In genomic region chr16:17835481-17835880, GRCm38 (mm10) we compare ENCODE assay signal across 21 mouse cellular contexts. TPM values are rescaled to one million over a fixed set of nuclear protein-coding genes. Genes with fewer than 3 reads are reported as not detected.
DNase-seq lines count a peak whose midpoint lies in the region; ATAC-seq and TF ChIP-seq lines count a peak whose summit lies in the region.
"Had no signal": no experiment of that assay in that cellular context is flagged by ENCODE, and none has a peak within 500 bp of the region (broad histone marks: within the 10 kb centered on the region; RNA-seq: fewer than 3 reads in every experiment).

No protein-coding gene starts in this region.

- no peak overlapping the region for H3K4me2 ChIP-seq in kidney, embryonic 15.5 days
- H3K4me2 ChIP-seq in midbrain, postnatal 0 days (ENCODE audit: low read depth, low read length, poor library complexity, severe bottlenecking) = no peak overlapping the region; the same call in 1 of the 2 replicates
- H3K4me2 ChIP-seq in midbrain, embryonic 16.5 days (ENCODE audit: low read length) = no peak overlapping the region; the same call in 1 of the 2 replicates
- H3K4me2 ChIP-seq in neural tube, embryonic 14.5 days (ENCODE audit: low read depth, low read length) = 0 out of 2 replicates have a peak overlapping the region, but pooled peaks have one; percentile 4
- H3K4me2 ChIP-seq: embryonic facial prominence, embryonic 15.5 days; lung, embryonic 15.5 days; midbrain, embryonic 12.5 days had no signal

- no peaks in the 10 kb centered on the region for H3K9me3 ChIP-seq in kidney, embryonic 15.5 days (replicated peaks)
- H3K9me3 ChIP-seq in midbrain, postnatal 0 days (ENCODE audit: low read length) = no peaks in the 10 kb centered on the region
- no peaks in the 10 kb centered on the region for H3K9me3 ChIP-seq in midbrain, embryonic 16.5 days (replicated peaks; ENCODE audit: control insufficient read depth, low read length, poor library complexity, severe bottlenecking)
- no peaks in the 10 kb centered on the region for H3K9me3 ChIP-seq in neural tube, embryonic 14.5 days (ENCODE audit: control insufficient read depth, low read length)
- H3K9me3 ChIP-seq: embryonic facial prominence, embryonic 15.5 days; lung, embryonic 15.5 days; midbrain, embryonic 12.5 days had no signal

- H3K27ac ChIP-seq in kidney, embryonic 15.5 days = no peak overlapping the region
- peak overlapping the region; percentile 12; the same call in 1 of the 2 replicates for H3K27ac ChIP-seq in midbrain, postnatal 0 days (ENCODE audit: low read depth, low read length)
- H3K27ac ChIP-seq in midbrain, embryonic 16.5 days (ENCODE audit: low read length) = no peak overlapping the region
- no peak overlapping the region for H3K27ac ChIP-seq in neural tube, embryonic 14.5 days (ENCODE audit: low read depth, low read length)
- H3K27ac ChIP-seq: embryonic facial prominence, embryonic 15.5 days; layer of hippocampus, adult 2 months; liver, embryonic 14.5 days; lung, embryonic 15.5 days; midbrain, embryonic 12.5 days had no signal

- no peak for TF ChIP-seq CTCF in midbrain, postnatal 0 days (IDR thresholded peaks at IDR 0.05)

- no peak overlapping the region for H3K4me3 ChIP-seq in kidney, embryonic 15.5 days (replicated peaks)
- H3K4me3 ChIP-seq in midbrain, postnatal 0 days (ENCODE audit: low read depth, low read length) = no peak overlapping the region
- no peak overlapping the region for H3K4me3 ChIP-seq in midbrain, embryonic 16.5 days (ENCODE audit: low read depth, low read length)
- H3K4me3 ChIP-seq in neural tube, embryonic 14.5 days (ENCODE audit: low read depth, low read length) = no peak overlapping the region
- H3K4me3 ChIP-seq: embryonic facial prominence, embryonic 15.5 days; layer of hippocampus, adult 2 months; lung, embryonic 15.5 days; midbrain, embryonic 12.5 days had no signal

- H3K9ac ChIP-seq in kidney, embryonic 15.5 days = no peak overlapping the region
- H3K9ac ChIP-seq in midbrain, postnatal 0 days (replicated peaks; ENCODE audit: low read length, poor library complexity, severe bottlenecking) = no peak overlapping the region
- H3K9ac ChIP-seq in midbrain, embryonic 16.5 days (ENCODE audit: low read depth, low read length) = no peak overlapping the region
- H3K9ac ChIP-seq in neural tube, embryonic 14.5 days (replicated peaks; ENCODE audit: low read depth, low read length) = no peak overlapping the region
- H3K9ac ChIP-seq: embryonic facial prominence, embryonic 15.5 days; liver, embryonic 14.5 days; lung, embryonic 15.5 days; midbrain, embryonic 12.5 days had no signal

- H3K4me1 ChIP-seq in kidney, embryonic 15.5 days = peaks cover 29% of the 10 kb centered on the region
- peaks cover 12% of the 10 kb centered on the region; the same call in 1 of the 2 replicates for H3K4me1 ChIP-seq in midbrain, postnatal 0 days (ENCODE audit: insufficient read depth, low read length)
- peaks cover 18% of the 10 kb centered on the region for H3K4me1 ChIP-seq in midbrain, embryonic 16.5 days (ENCODE audit: control insufficient read depth, insufficient read depth, low read length)
- H3K4me1 ChIP-seq in neural tube, embryonic 14.5 days (ENCODE audit: control insufficient read depth, insufficient read depth, low read length) = peaks cover 7% of the 10 kb centered on the region; the same call in 1 of the 2 replicates

- peaks cover 72% of the 10 kb centered on the region for H3K27me3 ChIP-seq in kidney, embryonic 15.5 days
- peaks cover 8% of the 10 kb centered on the region; the same call in 1 of the 2 replicates for H3K27me3 ChIP-seq in midbrain, postnatal 0 days (ENCODE audit: insufficient read depth, low read length)
- H3K27me3 ChIP-seq in midbrain, embryonic 16.5 days (ENCODE audit: control insufficient read depth, insufficient read depth, low read depth, low read length) = peaks cover 21% of the 10 kb centered on the region
- peaks cover 17% of the 10 kb centered on the region for H3K27me3 ChIP-seq in neural tube, embryonic 14.5 days (ENCODE audit: control insufficient read depth, insufficient read depth, low read length)

- DNase-seq in cerebellum, adult 9-11 months = peak; percentile 63
- no peak for DNase-seq in cerebellum, postnatal 4 days (ENCODE audit: low spot score in 2 of 2)
- peak; percentile 39 for DNase-seq in kidney, adult 11 months
- DNase-seq in midbrain, postnatal 0 days (ENCODE audit: low spot score) = no peak
- DNase-seq: B cell, adult 2 months; forebrain, postnatal 0 days; layer of hippocampus, postnatal 36 days; lung, postnatal 4 days; thymus, postnatal 25 days had no signal

- WGBS in kidney, embryonic 15.5 days = 48% methylated on average over 13 of the region's 13 CpGs
- WGBS in midbrain, postnatal 0 days = 59% methylated on average over 13 of the region's 13 CpGs
- WGBS in midbrain, embryonic 16.5 days = 49% methylated on average over 13 of the region's 13 CpGs
- 50% methylated on average over 13 of the region's 13 CpGs for WGBS in neural tube, embryonic 14.5 days

- H3K36me3 ChIP-seq in kidney, embryonic 15.5 days = peaks cover 7% of the 10 kb centered on the region; the same call in 1 of the 2 replicates
- H3K36me3 ChIP-seq in midbrain, postnatal 0 days (ENCODE audit: insufficient read depth, low read length) = peaks cover 8% of the 10 kb centered on the region
- H3K36me3 ChIP-seq in midbrain, embryonic 16.5 days (ENCODE audit: control insufficient read depth, insufficient read depth, low read length) = no peaks in the 10 kb centered on the region
- H3K36me3 ChIP-seq in neural tube, embryonic 14.5 days (ENCODE audit: control insufficient read depth, insufficient read depth, low read length) = no peaks in the 10 kb centered on the region
- H3K36me3 ChIP-seq: lung, embryonic 15.5 days had no signal

- no peak for ATAC-seq in kidney, embryonic 15.5 days (replicated peaks; ENCODE audit: low FRiP score)
- ATAC-seq in midbrain, postnatal 0 days (ENCODE audit: low FRiP score) = no peak
- no peak for ATAC-seq in midbrain, embryonic 16.5 days
- ATAC-seq in neural tube, embryonic 14.5 days (ENCODE audit: low read depth) = no peak
- no peak for ATAC-seq in megakaryocyte progenitor cell, adult 5-6 weeks (replicated peaks; ENCODE audit: poor library complexity)
- ATAC-seq: forebrain, postnatal 0 days had no signal

RNA-seq across cellular contexts. Expression of gene B830017H08Rik, which starts 2.6 kb away (rescaled TPM):
- 0.26 and 0.27 TPM in 2 replicates for polyA plus RNA-seq in kidney, embryonic 15.5 days (2015; fragmentation: Nextera tagmentation; extraction: Ambion mirVana)
- 7.0 and 13.5 TPM in 2 replicates for total RNA-seq in midbrain, postnatal 0 days (2014; rRNA removed)
- polyA plus RNA-seq in midbrain, postnatal 0 days (2015; fragmentation: Nextera tagmentation; extraction: Ambion mirVana) = 7.8 and 8.5 TPM in 2 replicates
- polyA plus RNA-seq in midbrain, embryonic 16.5 days (2015; fragmentation: Nextera tagmentation; extraction: Ambion mirVana) = 3.8 and 4.2 TPM in 2 replicates
- 4.7 and 6.5 TPM in 2 replicates for polyA plus RNA-seq in neural tube, embryonic 14.5 days (2014; fragmentation: Nextera tagmentation; extraction: Ambion mirVana)
- not detected in 2 replicates for total RNA-seq in megakaryocyte progenitor cell, adult 5-6 weeks (2015)
- not detected in 2 replicates for total RNA-seq in megakaryocyte progenitor cell, adult 5-6 weeks (2017)
- polyA plus RNA-seq: heart, postnatal 0 days; liver, embryonic 14.5 days; lung, embryonic 15.5 days; small intestine, adult 2 months had no signal

RNA-seq across cellular contexts. Expression of gene Car15, which starts 2.7 kb away (rescaled TPM):
- 20.2 and 21.6 TPM in 2 replicates for polyA plus RNA-seq in kidney, embryonic 15.5 days (2015; fragmentation: Nextera tagmentation; extraction: Ambion mirVana)
- total RNA-seq in midbrain, postnatal 0 days (2014; rRNA removed) = 2.4 and 12.8 TPM in 2 replicates
- polyA plus RNA-seq in midbrain, postnatal 0 days (2015; fragmentation: Nextera tagmentation; extraction: Ambion mirVana) = 1.7 and 2.0 TPM in 2 replicates
- polyA plus RNA-seq in midbrain, embryonic 16.5 days (2015; fragmentation: Nextera tagmentation; extraction: Ambion mirVana) = 3.3 and 4.4 TPM in 2 replicates
- polyA plus RNA-seq in neural tube, embryonic 14.5 days (2014; fragmentation: Nextera tagmentation; extraction: Ambion mirVana) = 3.9 and 4.0 TPM in 2 replicates
- total RNA-seq in megakaryocyte progenitor cell, adult 5-6 weeks (2015) = 1.3 and 1.9 TPM in 2 replicates
- total RNA-seq in megakaryocyte progenitor cell, adult 5-6 weeks (2017) = 1.2 and 2.5 TPM in 2 replicates

RNA-seq across cellular contexts. Expression of gene Scarf2, which starts 38.4 kb away (rescaled TPM):
- 10.8 and 12.3 TPM in 2 replicates for polyA plus RNA-seq in kidney, embryonic 15.5 days (2015; fragmentation: Nextera tagmentation; extraction: Ambion mirVana)
- 8.5 and 12.6 TPM in 2 replicates for total RNA-seq in midbrain, postnatal 0 days (2014; rRNA removed)
- 2.1 and 2.4 TPM in 2 replicates for polyA plus RNA-seq in midbrain, postnatal 0 days (2015; fragmentation: Nextera tagmentation; extraction: Ambion mirVana)
- 0.88 and 1.2 TPM in 2 replicates for polyA plus RNA-seq in midbrain, embryonic 16.5 days (2015; fragmentation: Nextera tagmentation; extraction: Ambion mirVana)
- polyA plus RNA-seq in neural tube, embryonic 14.5 days (2014; fragmentation: Nextera tagmentation; extraction: Ambion mirVana) = 0.95 and 2.0 TPM in 2 replicates
- 0.10 TPM in 1 of 2 replicates, not detected in the other for total RNA-seq in megakaryocyte progenitor cell, adult 5-6 weeks (2015)
- 0.07 TPM in 1 of 2 replicates, not detected in the other for total RNA-seq in megakaryocyte progenitor cell, adult 5-6 weeks (2017)

RNA-seq across cellular contexts. Expression of gene Gm20518, which starts 56.0 kb away (rescaled TPM):
- polyA plus RNA-seq in kidney, embryonic 15.5 days (2015; fragmentation: Nextera tagmentation; extraction: Ambion mirVana) = 0.57 and 1.1 TPM in 2 replicates
- total RNA-seq in midbrain, postnatal 0 days (2014; rRNA removed) = 0.66 and 1.6 TPM in 2 replicates
- polyA plus RNA-seq in midbrain, postnatal 0 days (2015; fragmentation: Nextera tagmentation; extraction: Ambion mirVana) = 0.15 and 0.25 TPM in 2 replicates
- 0.48 and 0.49 TPM in 2 replicates for polyA plus RNA-seq in midbrain, embryonic 16.5 days (2015; fragmentation: Nextera tagmentation; extraction: Ambion mirVana)
- polyA plus RNA-seq in neural tube, embryonic 14.5 days (2014; fragmentation: Nextera tagmentation; extraction: Ambion mirVana) = 0.21 and 0.36 TPM in 2 replicates
- 0.05 and 0.20 TPM in 2 replicates for total RNA-seq in megakaryocyte progenitor cell, adult 5-6 weeks (2015)
- 0.20 TPM in 1 of 2 replicates, not detected in the other for total RNA-seq in megakaryocyte progenitor cell, adult 5-6 weeks (2017)

RNA-seq across cellular contexts. Expression of gene Tssk1, which starts 58.5 kb away (rescaled TPM):
- not detected in 2 replicates for polyA plus RNA-seq in kidney, embryonic 15.5 days (2015; fragmentation: Nextera tagmentation; extraction: Ambion mirVana)
- not detected in 2 replicates for total RNA-seq in midbrain, postnatal 0 days (2014; rRNA removed)
- polyA plus RNA-seq in midbrain, postnatal 0 days (2015; fragmentation: Nextera tagmentation; extraction: Ambion mirVana) = 0.07 TPM in 1 of 2 replicates, not detected in the other
- polyA plus RNA-seq in midbrain, embryonic 16.5 days (2015; fragmentation: Nextera tagmentation; extraction: Ambion mirVana) = 0.09 TPM in 1 of 2 replicates, not detected in the other
- polyA plus RNA-seq in neural tube, embryonic 14.5 days (2014; fragmentation: Nextera tagmentation; extraction: Ambion mirVana) = 0.08 TPM in 1 of 2 replicates, not detected in the other
- total RNA-seq in megakaryocyte progenitor cell, adult 5-6 weeks (2015) = not detected in 2 replicates
- total RNA-seq in megakaryocyte progenitor cell, adult 5-6 weeks (2017) = not detected in 2 replicates
- total RNA-seq: forebrain, postnatal 0 days; layer of hippocampus, adult 2 months; layer of hippocampus, postnatal 36 days had no signal
- polyA plus RNA-seq: embryonic facial prominence, embryonic 15.5 days; forebrain, postnatal 0 days; kidney, embryonic 16.5 days; liver, embryonic 14.5 days had no signal

Comparison
In these comparisons a context has a peak if more than half of its experiments do, and no peak if none do; other contexts are left out.
1. DNase-seq: peak in cerebellum, adult 9-11 months (single experiment) and kidney, adult 11 months (single experiment); none in cerebellum, postnatal 4 days (0 of 2) and midbrain, postnatal 0 days (single experiment).